ENCODE assay signal across 8 mouse cellular contexts in genomic region chr14:54494234-54494633, GRCm38 (mm10). TPM values are rescaled to one million over a fixed set of nuclear protein-coding genes. Genes with fewer than 3 reads are reported as not detected.
DNase-seq lines count a peak whose midpoint lies in the region; ATAC-seq lines count a peak whose summit lies in the region.

No protein-coding gene starts in this region.

- no peaks in the 10 kb centered on the region for H3K4me1 ChIP-seq in forebrain, embryonic 14.5 days (ENCODE audit: control insufficient read depth, insufficient read depth, low read length)
- no peaks in the 10 kb centered on the region for H3K4me1 ChIP-seq in intestine, embryonic 14.5 days (replicated peaks; ENCODE audit: control insufficient read depth, insufficient read depth, low read length)
- peaks cover 15% of the 10 kb centered on the region for H3K4me1 ChIP-seq in liver, embryonic 12.5 days
- H3K4me1 ChIP-seq in neural tube, embryonic 14.5 days (ENCODE audit: control insufficient read depth, insufficient read depth, low read length) = no peaks in the 10 kb centered on the region

- peak; percentile 39 for DNase-seq in 3134 (ENCODE audit: extremely low read depth, insufficient read length, low spot score)
- peak; percentile 69 for DNase-seq in c-Kit-positive CD71-negative TER-119-negative erythroid progenitor cells, embryonic 14.5 days (ENCODE audit: low read depth)
- peak; percentile 71 for DNase-seq in forebrain, embryonic 14.5 days (ENCODE audit: low spot score)
- peak; percentile 74 for DNase-seq in intestine, embryonic 14.5 days (ENCODE audit: low spot score)
- DNase-seq in thymus, postnatal 25 days = peak; percentile 78

- no peak overlapping the region for H3K9ac ChIP-seq in forebrain, embryonic 14.5 days (ENCODE audit: low read length)
- H3K9ac ChIP-seq in intestine, embryonic 14.5 days (ENCODE audit: low read length) = no peak overlapping the region
- H3K9ac ChIP-seq in liver, embryonic 12.5 days = no peak overlapping the region
- no peak overlapping the region for H3K9ac ChIP-seq in neural tube, embryonic 14.5 days (replicated peaks; ENCODE audit: low read depth, low read length)

- no peaks in the 10 kb centered on the region for H3K27me3 ChIP-seq in forebrain, embryonic 14.5 days (replicated peaks; ENCODE audit: control insufficient read depth, insufficient read depth, low read length)
- H3K27me3 ChIP-seq in intestine, embryonic 14.5 days (replicated peaks; ENCODE audit: control insufficient read depth, insufficient read depth, low read length) = no peaks in the 10 kb centered on the region
- H3K27me3 ChIP-seq in liver, embryonic 12.5 days (replicated peaks) = no peaks in the 10 kb centered on the region
- no peaks in the 10 kb centered on the region for H3K27me3 ChIP-seq in neural tube, embryonic 14.5 days (ENCODE audit: control insufficient read depth, insufficient read depth, low read length)

- H3K9me3 ChIP-seq in forebrain, embryonic 14.5 days (replicated peaks; ENCODE audit: control insufficient read depth, low read length) = no peaks in the 10 kb centered on the region
- H3K9me3 ChIP-seq in intestine, embryonic 14.5 days (ENCODE audit: control insufficient read depth, low read length) = no peaks in the 10 kb centered on the region
- no peaks in the 10 kb centered on the region for H3K9me3 ChIP-seq in liver, embryonic 12.5 days (replicated peaks)
- H3K9me3 ChIP-seq in neural tube, embryonic 14.5 days (ENCODE audit: control insufficient read depth, low read length) = no peaks in the 10 kb centered on the region

- H3K27ac ChIP-seq in forebrain, embryonic 14.5 days (ENCODE audit: low read depth, low read length) = no peak overlapping the region
- H3K27ac ChIP-seq in intestine, embryonic 14.5 days (ENCODE audit: low read depth) = no peak overlapping the region
- H3K27ac ChIP-seq in liver, embryonic 12.5 days = no peak overlapping the region
- H3K27ac ChIP-seq in neural tube, embryonic 14.5 days (ENCODE audit: low read depth, low read length) = no peak overlapping the region

- WGBS in forebrain, embryonic 14.5 days = 0% methylated on average over 3 of the region's 3 CpGs
- 3% methylated on average over 3 of the region's 3 CpGs for WGBS in intestine, embryonic 14.5 days
- 0% methylated on average over 3 of the region's 3 CpGs for WGBS in liver, embryonic 12.5 days (ENCODE audit: insufficient replicate concordance)
- 2% methylated on average over 3 of the region's 3 CpGs for WGBS in neural tube, embryonic 14.5 days

- H3K4me2 ChIP-seq in forebrain, embryonic 14.5 days (ENCODE audit: low read length) = no peak overlapping the region
- no peak overlapping the region for H3K4me2 ChIP-seq in intestine, embryonic 14.5 days (ENCODE audit: low read length)
- H3K4me2 ChIP-seq in liver, embryonic 12.5 days = no peak overlapping the region
- no peak overlapping the region for H3K4me2 ChIP-seq in neural tube, embryonic 14.5 days (ENCODE audit: low read depth, low read length)

- no peak overlapping the region for H3K4me3 ChIP-seq in forebrain, embryonic 14.5 days (ENCODE audit: low read depth, low read length)
- H3K4me3 ChIP-seq in intestine, embryonic 14.5 days (ENCODE audit: low read depth, low read length) = no peak overlapping the region
- H3K4me3 ChIP-seq in liver, embryonic 12.5 days = no peak overlapping the region
- H3K4me3 ChIP-seq in neural tube, embryonic 14.5 days (ENCODE audit: low read depth, low read length) = no peak overlapping the region

- peak; percentile 60 for ATAC-seq in CD4-positive, CD25-positive, alpha-beta regulatory T cell, adult 4 months
- peak; percentile 66 for ATAC-seq in forebrain, embryonic 14.5 days
- no peak for ATAC-seq in intestine, embryonic 14.5 days (replicated peaks; ENCODE audit: low FRiP score, low TSS enrichment, low read depth)
- ATAC-seq in liver, embryonic 12.5 days = peak; percentile 59; the same call in 1 of the 2 replicates
- ATAC-seq in neural tube, embryonic 14.5 days (ENCODE audit: low read depth) = peak; percentile 31; the same call in 1 of the 2 replicates

- no peaks in the 10 kb centered on the region for H3K36me3 ChIP-seq in forebrain, embryonic 14.5 days (ENCODE audit: control insufficient read depth, insufficient read depth, low read length)
- no peaks in the 10 kb centered on the region for H3K36me3 ChIP-seq in intestine, embryonic 14.5 days (ENCODE audit: control insufficient read depth, insufficient read depth, low read length)
- H3K36me3 ChIP-seq in liver, embryonic 12.5 days = no peaks in the 10 kb centered on the region
- no peaks in the 10 kb centered on the region for H3K36me3 ChIP-seq in neural tube, embryonic 14.5 days (ENCODE audit: control insufficient read depth, insufficient read depth, low read length)

RNA-seq across cellular contexts. Expression of gene Rem2, which starts 18.3 kb away (rescaled TPM):
- polyA plus RNA-seq in CD4-positive, CD25-positive, alpha-beta regulatory T cell, adult 4 months (2017; shearing (Covaris generic)) = 1 to 10 TPM in 1 of 2 experiments, under 1 TPM in 1; 0.54 to 1.1 TPM
- polyA plus RNA-seq in forebrain, embryonic 14.5 days (2014; fragmentation: Nextera tagmentation; extraction: Ambion mirVana) = 19.6 and 26.4 TPM in 2 replicates
- 2.9 and 3.7 TPM in 2 replicates for polyA plus RNA-seq in intestine, embryonic 14.5 days (2014; fragmentation: Nextera tagmentation; extraction: Ambion mirVana)
- polyA plus RNA-seq in liver, embryonic 12.5 days (2016; fragmentation: Nextera tagmentation; extraction: Ambion mirVana) = 0.19 and 0.39 TPM in 2 replicates
- polyA plus RNA-seq in neural tube, embryonic 14.5 days (2014; fragmentation: Nextera tagmentation; extraction: Ambion mirVana) = 42.1 and 42.8 TPM in 2 replicates

RNA-seq across cellular contexts. Expression of gene Prmt5, which starts 23.1 kb away (rescaled TPM):
- 10 to 100 TPM; 44.9 to 54.8 TPM for polyA plus RNA-seq in CD4-positive, CD25-positive, alpha-beta regulatory T cell, adult 4 months (2017; shearing (Covaris generic))
- 98.5 and 103 TPM in 2 replicates for polyA plus RNA-seq in forebrain, embryonic 14.5 days (2014; fragmentation: Nextera tagmentation; extraction: Ambion mirVana)
- 89.6 and 99.5 TPM in 2 replicates for polyA plus RNA-seq in intestine, embryonic 14.5 days (2014; fragmentation: Nextera tagmentation; extraction: Ambion mirVana)
- polyA plus RNA-seq in liver, embryonic 12.5 days (2016; fragmentation: Nextera tagmentation; extraction: Ambion mirVana) = 60.6 and 61.1 TPM in 2 replicates
- 97.9 and 99.1 TPM in 2 replicates for polyA plus RNA-seq in neural tube, embryonic 14.5 days (2014; fragmentation: Nextera tagmentation; extraction: Ambion mirVana)

RNA-seq across cellular contexts. Expression of gene Lrp10, which starts 30.3 kb away (rescaled TPM):
- 10 to 100 TPM; 59.9 to 60.2 TPM for polyA plus RNA-seq in CD4-positive, CD25-positive, alpha-beta regulatory T cell, adult 4 months (2017; shearing (Covaris generic))
- polyA plus RNA-seq in forebrain, embryonic 14.5 days (2014; fragmentation: Nextera tagmentation; extraction: Ambion mirVana) = 19.2 and 21.0 TPM in 2 replicates
- 43.7 and 50.7 TPM in 2 replicates for polyA plus RNA-seq in intestine, embryonic 14.5 days (2014; fragmentation: Nextera tagmentation; extraction: Ambion mirVana)
- 31.2 and 32.9 TPM in 2 replicates for polyA plus RNA-seq in liver, embryonic 12.5 days (2016; fragmentation: Nextera tagmentation; extraction: Ambion mirVana)
- 26.0 and 35.8 TPM in 2 replicates for polyA plus RNA-seq in neural tube, embryonic 14.5 days (2014; fragmentation: Nextera tagmentation; extraction: Ambion mirVana)
